Mouse (Mus musculus) cerebellum, adult 9-11 months (tissue): ENCODE measurements around the gene Zbtb43.
A peak's percentile ranks its signal among the peaks of the same experiment; 100 is the strongest.

Source experiments
- DNase-seq: peaks from one replicate; pipeline ENCODE4 v3.0.0; 2022

Zbtb43 gene

GRCm38 (mm10) chr2:33426640-33427398 is 41.5 kb downstream of the Zbtb43 start:
- no peak for DNase-seq

GRCm38 (mm10) chr2:33417454-33417853 is 50.9 kb downstream of the Zbtb43 start:
- no peak for DNase-seq

GRCm38 (mm10) chr2:33414019-33414418 is 54.3 kb downstream of the Zbtb43 start:
- DNase-seq = no peak

- no peak for DNase-seq
Measured at GRCm38 (mm10) chr2:33412111-33412510, 56.2 kb downstream of the Zbtb43 start.

GRCm38 (mm10) chr2:33403511-33404003 is 64.8 kb downstream of the Zbtb43 start:
- DNase-seq = no peak

- no peak for DNase-seq
Measured at GRCm38 (mm10) chr2:33402638-33403037, 65.7 kb downstream of the Zbtb43 start.

- peak; percentile 61 for DNase-seq
Measured at GRCm38 (mm10) chr2:33402236-33402635, 66.1 kb downstream of the Zbtb43 start.

GRCm38 (mm10) chr2:33401217-33401616 is 67.1 kb downstream of the Zbtb43 start:
- DNase-seq = peak; percentile 38

- DNase-seq = no peak
Measured at GRCm38 (mm10) chr2:33400541-33400940, 67.8 kb downstream of the Zbtb43 start.
